Mouse (Mus musculus): ENCODE results near the gene M1ap. TPM values are rescaled to one million over a fixed set of nuclear protein-coding genes. Genes with fewer than 3 reads are reported as not detected.

The M1ap gene
- polyA plus RNA-seq, 1 experiment: 8.8 TPM

GRCm38 (mm10) chr6:83066441-83066840, 119.7 kb downstream of the M1ap start:
- Histone ChIP-seq H3K36me3 (ENCODE audit: control insufficient read depth) (peaks cover 5% of the 10 kb centered on the region; the same call in 1 of the 2 replicates), H3K4me3 (replicated peaks) (no peak overlapping the region), H3K4me1 (ENCODE audit: control insufficient read depth) (peaks cover 23% of the 10 kb centered on the region), H3K9me3 (ENCODE audit: control insufficient read depth, low read length) (peaks cover 31% of the 10 kb centered on the region), H3K27me3 (ENCODE audit: control insufficient read depth) (peaks cover 100% of the 10 kb centered on the region)
- no peak for TF ChIP-seq GATA1 (IDR thresholded peaks at IDR 0.05; ENCODE audit: low read length)
- TF ChIP-seq TAL1 (IDR thresholded peaks at IDR 0.05; ENCODE audit: low read length): no peak

- no peak for TF ChIP-seq GATA1 (IDR thresholded peaks at IDR 0.05; ENCODE audit: low read length)
- no peak for TF ChIP-seq TAL1 (IDR thresholded peaks at IDR 0.05; ENCODE audit: low read length)
- H3K27me3 ChIP-seq (ENCODE audit: control insufficient read depth): peaks cover 100% of the 10 kb centered on the region
- H3K36me3 ChIP-seq (ENCODE audit: control insufficient read depth): peaks cover 4% of the 10 kb centered on the region; the same call in 1 of the 2 replicates
- peaks cover 24% of the 10 kb centered on the region for H3K4me1 ChIP-seq (ENCODE audit: control insufficient read depth)
- H3K9me3 ChIP-seq (ENCODE audit: control insufficient read depth, low read length): peaks cover 31% of the 10 kb centered on the region
- H3K4me3 ChIP-seq (replicated peaks): no peak overlapping the region
Measured at GRCm38 (mm10) chr6:83068221-83068620, 121.5 kb downstream of the M1ap start.

GRCm38 (mm10) chr6:83068706-83069487, 122.2 kb downstream of the M1ap start:
- peaks cover 4% of the 10 kb centered on the region; the same call in 1 of the 2 replicates for H3K36me3 ChIP-seq (ENCODE audit: control insufficient read depth)
- TF ChIP-seq TAL1 (IDR thresholded peaks at IDR 0.05; ENCODE audit: low read length) (no peak), GATA1 (IDR thresholded peaks at IDR 0.05; ENCODE audit: low read length) (no peak)
- peaks cover 100% of the 10 kb centered on the region for H3K27me3 ChIP-seq (ENCODE audit: control insufficient read depth)
- peaks cover 31% of the 10 kb centered on the region for H3K9me3 ChIP-seq (ENCODE audit: control insufficient read depth, low read length)
- no peak overlapping the region for H3K4me3 ChIP-seq (replicated peaks)
- H3K4me1 ChIP-seq (ENCODE audit: control insufficient read depth): peaks cover 24% of the 10 kb centered on the region

GRCm38 (mm10) chr6:83069488-83070246, 123.0 kb downstream of the M1ap start:
- Histone ChIP-seq H3K27me3 (ENCODE audit: control insufficient read depth) (peaks cover 100% of the 10 kb centered on the region), H3K9me3 (ENCODE audit: control insufficient read depth, low read length) (peaks cover 31% of the 10 kb centered on the region), H3K4me3 (replicated peaks) (no peak overlapping the region), H3K4me1 (ENCODE audit: control insufficient read depth) (peaks cover 24% of the 10 kb centered on the region), H3K36me3 (ENCODE audit: control insufficient read depth) (peaks cover 4% of the 10 kb centered on the region; the same call in 1 of the 2 replicates)
- TF ChIP-seq GATA1 (IDR thresholded peaks at IDR 0.05; ENCODE audit: low read length) (no peak), TAL1 (IDR thresholded peaks at IDR 0.05; ENCODE audit: low read length) (no peak)

GRCm38 (mm10) chr6:83070247-83070310, 123.4 kb downstream of the M1ap start, which contains the start of gene Tlx2:
TSS of gene Tlx2 (minus strand) at chr6:83070293.
- TF ChIP-seq GATA1 (IDR thresholded peaks at IDR 0.05; ENCODE audit: low read length): no peak
- no peak for TF ChIP-seq TAL1 (IDR thresholded peaks at IDR 0.05; ENCODE audit: low read length)
- Histone ChIP-seq H3K36me3 (ENCODE audit: control insufficient read depth) (peaks cover 4% of the 10 kb centered on the region; the same call in 1 of the 2 replicates), H3K27me3 (ENCODE audit: control insufficient read depth) (peaks cover 100% of the 10 kb centered on the region), H3K9me3 (ENCODE audit: control insufficient read depth, low read length) (peaks cover 31% of the 10 kb centered on the region), H3K4me1 (ENCODE audit: control insufficient read depth) (peaks cover 24% of the 10 kb centered on the region), H3K4me3 (replicated peaks) (no peak within 1 kb of the TSS)

GRCm38 (mm10) chr6:83070311-83071219, 123.9 kb downstream of the M1ap start:
- no peak overlapping the region for H3K4me3 ChIP-seq (replicated peaks)
- H3K27me3 ChIP-seq (ENCODE audit: control insufficient read depth): peaks cover 100% of the 10 kb centered on the region
- peaks cover 4% of the 10 kb centered on the region; the same call in 1 of the 2 replicates for H3K36me3 ChIP-seq (ENCODE audit: control insufficient read depth)
- H3K9me3 ChIP-seq (ENCODE audit: control insufficient read depth, low read length): peaks cover 31% of the 10 kb centered on the region
- H3K4me1 ChIP-seq (ENCODE audit: control insufficient read depth): peaks cover 24% of the 10 kb centered on the region
- no peak for TF ChIP-seq GATA1 (IDR thresholded peaks at IDR 0.05; ENCODE audit: low read length)
- no peak for TF ChIP-seq TAL1 (IDR thresholded peaks at IDR 0.05; ENCODE audit: low read length)

GRCm38 (mm10) chr6:83071220-83071619, 124.5 kb downstream of the M1ap start:
- TF ChIP-seq TAL1 (IDR thresholded peaks at IDR 0.05; ENCODE audit: low read length): no peak
- Histone ChIP-seq H3K36me3 (ENCODE audit: control insufficient read depth) (peaks cover 4% of the 10 kb centered on the region; the same call in 1 of the 2 replicates), H3K9me3 (ENCODE audit: control insufficient read depth, low read length) (peaks cover 31% of the 10 kb centered on the region), H3K27me3 (ENCODE audit: control insufficient read depth) (peaks cover 100% of the 10 kb centered on the region), H3K4me1 (ENCODE audit: control insufficient read depth) (peaks cover 24% of the 10 kb centered on the region), H3K4me3 (replicated peaks) (no peak overlapping the region)

GRCm38 (mm10) chr6:83074979-83075378, 128.3 kb downstream of the M1ap start:
- Histone ChIP-seq H3K9me3 (ENCODE audit: control insufficient read depth, low read length) (peaks cover 14% of the 10 kb centered on the region; the same call in 1 of the 2 replicates), H3K27me3 (ENCODE audit: control insufficient read depth) (peaks cover 77% of the 10 kb centered on the region), H3K4me3 (replicated peaks) (no peak overlapping the region), H3K36me3 (ENCODE audit: control insufficient read depth) (peaks cover 6% of the 10 kb centered on the region), H3K4me1 (ENCODE audit: control insufficient read depth) (peaks cover 40% of the 10 kb centered on the region)
- TF ChIP-seq TAL1 (IDR thresholded peaks at IDR 0.05; ENCODE audit: low read length) (no peak), GATA1 (IDR thresholded peaks at IDR 0.05; ENCODE audit: low read length) (no peak)

All from erythroblast, embryonic 14.5 days (primary cell).